Mouse (Mus musculus) CH12.LX (cell line): ENCODE results near the gene Slc25a38. TPM values are rescaled to one million over a fixed set of nuclear protein-coding genes. Genes with fewer than 3 reads are reported as not detected.

ENCODE experiments used
- DNase-seq: peaks from one replicate; pipeline ENCODE4 v3.0.0-alpha.2; 2013; ENCODE audit errors: extremely low read depth
- H3K27ac ChIP-seq: 2 replicates; pipeline ENCODE4 v1.5.1; 2012; ENCODE audit warnings: low read depth, mild to moderate bottlenecking, control low read depth, moderate library complexity; ENCODE audit not compliant: insufficient read depth
- H3K27me3 ChIP-seq: replicated peaks from 2 replicates; pipeline ENCODE3; 2012; ENCODE audit warnings: inconsistent platforms
- H3K36me3 ChIP-seq, 2 experiments: replicated peaks in 1 of 2; 2 replicates each; pipeline versions ENCODE3 to v1.6.1; 2012; ENCODE audit warnings: inconsistent platforms in 1 of 2, low read length in 1 of 2, mild to moderate bottlenecking in 1 of 2, mixed read lengths in 1 of 2, moderate library complexity in 1 of 2; ENCODE audit not compliant: control insufficient read depth in 1 of 2, insufficient read depth in 1 of 2
- H3K4me1 ChIP-seq, 2 experiments: 2 replicates each; pipeline ENCODE4 v1.6.1; 2012; ENCODE audit warnings: inconsistent platforms in 1 of 2, moderate library complexity in 1 of 2; ENCODE audit not compliant: insufficient read depth in 2 of 2, control insufficient read depth in 1 of 2
- H3K4me2 ChIP-seq: 2 replicates; pipeline ENCODE4 v1.6.1; 2012; ENCODE audit warnings: low read depth, mild to moderate bottlenecking, control low read depth; ENCODE audit not compliant: poor library complexity, insufficient read depth, severe bottlenecking
- H3K4me3 ChIP-seq, 3 experiments: fragments of 150-350 bp in 1 of 3; sonication (generic) in 1 of 3; replicated peaks in 1 of 3; 2 replicates each; pipeline versions ENCODE3 to v1.5.1; 2011 to 2012; ENCODE audit warnings: low read depth in 2 of 3, low read length in 2 of 3, mild to moderate bottlenecking in 2 of 3, moderate library complexity in 2 of 3, control low read depth in 1 of 3, improper control_type of control experiment in 1 of 3, inconsistent platforms in 1 of 3, mixed read lengths in 1 of 3; ENCODE audit not compliant: poor library complexity in 1 of 3
- H3K79me2 ChIP-seq: replicated peaks from 2 replicates; pipeline ENCODE4 v1.6.1; 2012; ENCODE audit warnings: mild to moderate bottlenecking, moderate library complexity; ENCODE audit not compliant: control insufficient read depth, poor library complexity, insufficient read depth, severe bottlenecking; ENCODE audit errors: extremely low read depth
- H3K9ac ChIP-seq: 2 replicates; pipeline ENCODE4 v1.6.1; 2012; ENCODE audit warnings: low read depth, mild to moderate bottlenecking, control low read depth, moderate library complexity; ENCODE audit not compliant: insufficient read depth
- H3K9me3 ChIP-seq: replicated peaks from 2 replicates; pipeline ENCODE3; 2012; ENCODE audit warnings: low read length, inconsistent platforms, mixed read lengths
- BHLHE40 ChIP-seq: IDR thresholded peaks from 2 replicates; pipeline ENCODE4 v1.6.1; 2011; ENCODE audit warnings: mild to moderate bottlenecking, low read depth, low read length, improper control_type of control experiment
- CHD1 ChIP-seq: IDR thresholded peaks from 2 replicates; pipeline ENCODE4 v1.6.1; 2012; ENCODE audit warnings: low read depth, low read length, improper control_type of control experiment, inconsistent platforms
- CTCF ChIP-seq, 2 experiments: IDR thresholded peaks in 1 of 2; conservative IDR thresholded peaks in 1 of 2; 2 replicates each; pipeline ENCODE4 v1.5.1; 2011 to 2012; ENCODE audit warnings: low read depth in 2 of 2, low read length in 2 of 2, improper control_type of control experiment in 1 of 2, inconsistent platforms in 1 of 2, mild to moderate bottlenecking in 1 of 2, moderate library complexity in 1 of 2
- E2F4 ChIP-seq: IDR thresholded peaks from 2 replicates; pipeline ENCODE4 v1.6.1; 2011; ENCODE audit warnings: low read depth, low read length, improper control_type of control experiment; ENCODE audit not compliant: insufficient replicate concordance
- ELF1 ChIP-seq: IDR thresholded peaks from 2 replicates; pipeline ENCODE4 v1.6.1; 2014; ENCODE audit warnings: low read depth, mild to moderate bottlenecking, inconsistent platforms, low read length, improper control_type of control experiment
- EP300 ChIP-seq: IDR thresholded peaks from 2 replicates; pipeline ENCODE4 v1.6.1; 2011; ENCODE audit warnings: low read length, improper control_type of control experiment
- ETS1 ChIP-seq: conservative IDR thresholded peaks from 2 replicates; pipeline ENCODE4 v1.6.1; 2012; ENCODE audit warnings: low read depth, mild to moderate bottlenecking, inconsistent platforms, low read length, improper control_type of control experiment, moderate library complexity
- GABPA ChIP-seq: IDR thresholded peaks from 2 replicates; pipeline ENCODE4 v1.6.1; 2012; ENCODE audit warnings: low read depth, low read length, improper control_type of control experiment, inconsistent platforms; ENCODE audit not compliant: insufficient replicate concordance
- JUND ChIP-seq: conservative IDR thresholded peaks from 2 replicates; pipeline ENCODE4 v1.6.1; 2011; ENCODE audit warnings: low read depth, low read length, improper control_type of control experiment
- KAT2A ChIP-seq: IDR thresholded peaks from 2 replicates; pipeline ENCODE4 v1.6.1; 2012; ENCODE audit warnings: low read length, improper control_type of control experiment, inconsistent platforms; ENCODE audit not compliant: insufficient replicate concordance
- MAFK ChIP-seq: IDR thresholded peaks from 2 replicates; pipeline ENCODE4 v1.6.1; 2011; ENCODE audit warnings: low read length, improper control_type of control experiment; ENCODE audit not compliant: insufficient replicate concordance
- MAX ChIP-seq: IDR thresholded peaks from 2 replicates; pipeline ENCODE4 v1.6.1; 2011; ENCODE audit warnings: low read length, improper control_type of control experiment
- NRF1 ChIP-seq: IDR thresholded peaks from 2 replicates; pipeline ENCODE4 v1.6.1; 2014; ENCODE audit warnings: low read depth, mild to moderate bottlenecking, inconsistent platforms, low read length, improper control_type of control experiment, moderate library complexity
- POLR2AphosphoS2 ChIP-seq: IDR thresholded peaks from 2 replicates; pipeline ENCODE4 v1.6.1; 2011; ENCODE audit warnings: low read depth, low read length, improper control_type of control experiment
- RCOR1 ChIP-seq: conservative IDR thresholded peaks from 2 replicates; pipeline ENCODE4 v1.6.1; 2012; ENCODE audit warnings: low read depth, mild to moderate bottlenecking, inconsistent platforms, low read length, improper control_type of control experiment
- SIN3A ChIP-seq: IDR thresholded peaks from 2 replicates; pipeline ENCODE4 v1.6.1; 2012; ENCODE audit warnings: low read length, improper control_type of control experiment, inconsistent platforms
- TBP ChIP-seq: conservative IDR thresholded peaks from 2 replicates; pipeline ENCODE4 v1.6.1; 2011; ENCODE audit warnings: low read depth, low read length, improper control_type of control experiment
- TCF12 ChIP-seq: IDR thresholded peaks from 2 replicates; pipeline ENCODE4 v1.6.1; 2014; ENCODE audit warnings: low read depth, mild to moderate bottlenecking, inconsistent platforms, low read length, improper control_type of control experiment
- UBTF ChIP-seq: IDR thresholded peaks from 2 replicates; pipeline ENCODE4 v1.6.1; 2012; ENCODE audit warnings: low read depth, mild to moderate bottlenecking, inconsistent platforms, low read length, improper control_type of control experiment, moderate library complexity
- USF2 ChIP-seq: conservative IDR thresholded peaks from 2 replicates; pipeline ENCODE4 v1.6.1; 2011; ENCODE audit warnings: low read depth, low read length, improper control_type of control experiment
- ZKSCAN1 ChIP-seq: IDR thresholded peaks from 2 replicates; pipeline ENCODE4 v1.6.1; 2012; ENCODE audit warnings: low read depth, inconsistent platforms, low read length, improper control_type of control experiment, borderline replicate concordance
- ZNF384 ChIP-seq: IDR thresholded peaks from 2 replicates; pipeline ENCODE4 v1.6.1; 2012; ENCODE audit warnings: low read depth, low read length, improper control_type of control experiment, inconsistent platforms
- dilution Hi-C: fragments of 300-500 bp; cut with MboI; formaldehyde crosslinking; loops from 2 replicates; pipeline ENCODE4 v1.14.3; 2020; ENCODE audit warnings: low sequenced_read_pairs; ENCODE audit not compliant: extremely low pct_unique_long_range_greater_than_20kb, extremely low pct_ligation_motif_present
- in situ Hi-C: fragments of 300-500 bp; cut with MboI; formaldehyde crosslinking; loops from 3 replicates; pipeline ENCODE4 v1.14.3; 2019; ENCODE audit warnings: low sequenced_read_pairs, low pct_ligation_motif_present, low pct_unique_long_range_greater_than_20kb, mixed read lengths
- polyA plus RNA-seq: library from polyadenylated mRNA; unstranded; fragments of >175 nt; gene quantifications from 2 replicates; pipeline ENCODE4 v1.2.1, GENCODE M21; 2012; ENCODE audit warnings: low read depth; ENCODE audit not compliant: insufficient read length
- total RNA-seq, 2 experiments: library from RNA; depleted of rRNA; stranded (reverse); fragments of 300-350 nt in 1 of 2; fragments of >200 nt in 1 of 2; gene quantifications; 2 replicates each; pipeline ENCODE4 v1.2.3; 2012 to 2014

Slc25a38 gene
- total and polyA plus RNA-seq, 3 experiments: 20.3 to 24.4 (median 22.3) TPM

GRCm38 (mm10) chr9:120093701-120094100 is 16.5 kb upstream of the Slc25a38 start:
- no peak overlapping the region for H3K4me2 ChIP-seq
- no peaks in the 10 kb centered on the region for H3K79me2 ChIP-seq
- no peaks in the 10 kb centered on the region for H3K36me3 ChIP-seq
- no peak for TF ChIP-seq JUND
- TF ChIP-seq ETS1: no peak
- no peak for TF ChIP-seq SIN3A
- no peak for TF ChIP-seq RCOR1
- TF ChIP-seq TBP: no peak
- no peak for TF ChIP-seq E2F4
- no peak for TF ChIP-seq BHLHE40
- TF ChIP-seq MAFK: no peak
- no peak for TF ChIP-seq POLR2AphosphoS2
- TF ChIP-seq ZKSCAN1: no peak
- no peak for TF ChIP-seq TCF12
- no peak for TF ChIP-seq USF2
- DNase-seq: no peak
- no peak overlapping the region for H3K27ac ChIP-seq
- H3K4me3 ChIP-seq: no peak overlapping the region
- no peak overlapping the region for H3K9ac ChIP-seq
- peaks cover 1% of the 10 kb centered on the region for H3K27me3 ChIP-seq
- in situ Hi-C loops (no loop called here), dilution Hi-C loops (no loop called here)
- H3K4me1 ChIP-seq: peaks cover 0 to 4% of the 10 kb centered on the region in 2 experiments; a peak in 1 of 4 replicates
- peaks cover 9% of the 10 kb centered on the region for H3K9me3 ChIP-seq

- no peak for DNase-seq
- H3K27me3 ChIP-seq: peaks cover 1% of the 10 kb centered on the region
- peaks cover 0 to 4% of the 10 kb centered on the region in 2 experiments; a peak in 1 of 4 replicates for H3K4me1 ChIP-seq
- H3K4me2 ChIP-seq: no peak overlapping the region
- TF ChIP-seq MAX: no peak
- TF ChIP-seq BHLHE40: no peak
- TF ChIP-seq USF2: no peak
- TF ChIP-seq SIN3A: no peak
- TF ChIP-seq EP300: no peak
- no peak for TF ChIP-seq ZNF384
- TF ChIP-seq CHD1: no peak
- TF ChIP-seq ELF1: no peak
- no peak for TF ChIP-seq CTCF (conservative IDR thresholded peaks at IDR 0.05 in 1 of 2, IDR thresholded peaks at IDR 0.05 in 1 of 2; ENCODE audit: low read depth in 2 of 2, low read length in 2 of 2)
- no peak for TF ChIP-seq ZKSCAN1
- no peak for TF ChIP-seq GABPA
- no peak for TF ChIP-seq UBTF
- TF ChIP-seq NRF1: no peak
- TF ChIP-seq KAT2A: no peak
- TF ChIP-seq, all 38 proteins: peak for 0
- dilution Hi-C loops: no loop called here
- in situ Hi-C loops: no loop called here
- Histone ChIP-seq H3K9ac (no peak overlapping the region), H3K4me3 (no peak overlapping the region), H3K36me3 (no peaks in the 10 kb centered on the region), H3K27ac (no peak overlapping the region), H3K79me2 (no peaks in the 10 kb centered on the region), H3K9me3 (no peaks in the 10 kb centered on the region)
These were observed 14.3 kb upstream of the Slc25a38 start for GRCm38 (mm10) chr9:120095886-120096285.
